In the genomic region with DNA sequence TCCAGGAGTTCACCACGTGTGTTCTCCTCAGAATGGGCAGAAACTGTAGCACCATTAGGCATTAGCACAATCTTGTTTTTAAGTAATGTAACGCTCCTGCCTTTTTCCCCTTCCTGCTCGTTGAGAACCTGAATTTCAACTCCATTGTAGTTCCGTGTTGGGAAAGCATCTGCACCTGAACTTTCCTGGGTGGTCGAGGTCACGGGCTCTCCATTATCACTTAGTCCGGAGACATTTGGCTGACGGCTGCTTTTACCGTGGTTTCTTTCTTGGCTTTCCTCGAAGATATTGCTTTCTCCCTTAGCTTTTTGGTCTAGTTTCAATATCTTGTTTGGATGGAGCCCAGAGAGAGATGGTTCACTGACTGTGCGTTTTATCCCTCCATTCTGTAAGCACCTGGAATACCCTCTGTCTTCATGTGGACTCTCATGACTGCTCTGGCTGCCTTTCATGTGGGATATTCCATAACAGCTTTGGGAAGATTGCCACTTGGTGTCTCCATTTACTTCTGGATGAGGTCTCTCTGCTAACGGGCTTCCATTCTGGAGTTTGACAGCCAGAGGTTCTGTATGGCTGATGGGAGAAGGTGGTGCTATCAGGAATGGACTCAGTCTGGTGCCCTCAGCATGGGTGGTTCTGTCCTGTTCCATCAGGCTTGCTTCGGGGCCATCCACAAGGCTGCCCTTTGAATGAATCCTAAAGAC, we compare ENCODE assay signal across 24 mouse cellular contexts.
"Had no signal": no experiment of that assay in that cellular context is flagged by ENCODE, and none has a peak within 500 bp of the region (broad histone marks: within the 10 kb centered on the region; RNA-seq: fewer than 3 reads in every experiment).

No protein-coding gene starts in this region.

- H3K4me1 ChIP-seq: limb, embryonic 10.5 days; limb, embryonic 13.5 days; liver, embryonic 12.5 days; liver, embryonic 15.5 days; lung, embryonic 15.5 days; megakaryocyte, embryonic 14.5 days; midbrain, embryonic 12.5 days; midbrain, embryonic 15.5 days; neural tube, embryonic 12.5 days; neural tube, embryonic 15.5 days; stomach, embryonic 15.5 days had no signal

- H3K4me3 ChIP-seq: layer of hippocampus, adult 2 months; limb, embryonic 10.5 days; limb, embryonic 13.5 days; liver, embryonic 12.5 days; liver, embryonic 15.5 days; lung, embryonic 15.5 days; megakaryocyte, embryonic 14.5 days; midbrain, embryonic 12.5 days; midbrain, embryonic 15.5 days; neural tube, embryonic 12.5 days; neural tube, embryonic 15.5 days; stomach, embryonic 15.5 days had no signal

- H3K27ac ChIP-seq: layer of hippocampus, adult 2 months; limb, embryonic 10.5 days; limb, embryonic 13.5 days; liver, embryonic 12.5 days; liver, embryonic 15.5 days; lung, embryonic 15.5 days; midbrain, embryonic 12.5 days; midbrain, embryonic 15.5 days; neural tube, embryonic 12.5 days; neural tube, embryonic 15.5 days; stomach, embryonic 15.5 days had no signal

- H3K9ac ChIP-seq: limb, embryonic 13.5 days; liver, embryonic 12.5 days; liver, embryonic 15.5 days; lung, embryonic 15.5 days; midbrain, embryonic 12.5 days; midbrain, embryonic 15.5 days; neural tube, embryonic 12.5 days; neural tube, embryonic 15.5 days; stomach, embryonic 15.5 days had no signal

- H3K27me3 ChIP-seq: limb, embryonic 13.5 days; liver, embryonic 12.5 days; liver, embryonic 15.5 days; lung, embryonic 15.5 days; megakaryocyte, embryonic 14.5 days; midbrain, embryonic 12.5 days; midbrain, embryonic 15.5 days; neural tube, embryonic 12.5 days; neural tube, embryonic 15.5 days; stomach, embryonic 15.5 days had no signal

- DNase-seq: kidney, postnatal 14 days; kidney, postnatal 4 days; layer of hippocampus, adult 9-11 months; liver; lung, adult 18-20 months; lung, postnatal 10 days; lung, postnatal 36 days; right cerebral cortex, adult 18-20 months; right cerebral cortex, postnatal 14 days; right cerebral cortex, postnatal 4 days; spleen, adult 18-20 months; thymus, postnatal 25 days had no signal

- H3K9me3 ChIP-seq: limb, embryonic 10.5 days; limb, embryonic 13.5 days; liver, embryonic 12.5 days; liver, embryonic 15.5 days; lung, embryonic 15.5 days; megakaryocyte, embryonic 14.5 days; midbrain, embryonic 12.5 days; midbrain, embryonic 15.5 days; neural tube, embryonic 12.5 days; neural tube, embryonic 15.5 days; stomach, embryonic 15.5 days had no signal

- H3K4me2 ChIP-seq: limb, embryonic 13.5 days; liver, embryonic 12.5 days; liver, embryonic 15.5 days; lung, embryonic 15.5 days; midbrain, embryonic 12.5 days; midbrain, embryonic 15.5 days; neural tube, embryonic 12.5 days; neural tube, embryonic 15.5 days; stomach, embryonic 15.5 days had no signal

- ATAC-seq: liver, embryonic 12.5 days; midbrain, embryonic 15.5 days had no signal
